14 mouse cellular contexts compared by ENCODE assay signal in the genomic region with DNA sequence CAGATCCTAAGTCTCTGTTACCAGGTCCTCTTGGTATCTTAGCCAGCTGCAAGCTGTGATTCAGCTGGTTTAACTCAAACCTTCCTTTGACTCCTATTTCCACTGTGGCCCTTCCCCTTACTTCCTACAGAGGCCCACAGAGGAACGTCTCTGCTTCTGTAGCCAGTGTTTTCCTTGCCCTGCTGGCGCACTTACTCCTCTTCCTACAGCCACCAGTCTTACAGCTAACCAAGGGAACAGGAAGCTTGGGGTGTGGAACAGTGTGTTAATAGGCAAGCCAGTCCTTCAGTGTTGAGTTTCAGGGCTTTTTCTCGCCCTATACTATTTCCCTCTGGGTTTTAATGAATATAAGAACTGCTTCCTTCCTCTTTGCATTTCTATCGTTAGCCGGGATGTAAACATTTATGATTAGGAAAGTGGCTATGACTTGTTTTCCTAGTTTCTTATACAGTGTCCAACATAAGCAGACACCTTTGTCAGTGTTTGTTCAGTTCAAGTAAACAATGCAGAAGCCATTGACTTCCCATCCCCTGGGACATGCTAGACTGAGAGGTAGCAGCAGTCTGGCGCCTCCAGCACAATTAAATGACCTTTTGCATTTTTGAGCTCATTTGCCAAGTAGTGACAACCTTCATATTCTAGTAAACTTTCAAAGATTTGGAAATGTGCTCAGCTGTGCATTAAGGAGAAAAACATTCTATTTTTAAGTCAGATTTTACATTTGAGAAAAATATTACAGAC. TPM values are rescaled to one million over a fixed set of nuclear protein-coding genes. Genes with fewer than 3 reads are reported as not detected.
DNase-seq lines count a peak whose midpoint lies in the region; ATAC-seq lines count a peak whose summit lies in the region.
"Had no signal": no experiment of that assay in that cellular context is flagged by ENCODE, and none has a peak within 500 bp of the region (broad histone marks: within the 10 kb centered on the region; RNA-seq: fewer than 3 reads in every experiment).

No protein-coding gene starts in this region.

- 59% methylated on average over 6 of the region's 6 CpGs for WGBS in limb, embryonic 12.5 days
- 71% methylated on average over 6 of the region's 6 CpGs for WGBS in limb, embryonic 10.5 days

- peak overlapping the region; percentile 50; the same call in 1 of the 2 replicates for H3K27ac ChIP-seq in limb, embryonic 12.5 days
- H3K27ac ChIP-seq in limb, embryonic 10.5 days = no peak overlapping the region
- H3K27ac ChIP-seq: lung, embryonic 15.5 days; midbrain, embryonic 15.5 days had no signal

- H3K4me1 ChIP-seq in limb, embryonic 12.5 days (replicated peaks) = peaks cover 11% of the 10 kb centered on the region
- no peaks in the 10 kb centered on the region; the same call in 1 of the 2 replicates for H3K4me1 ChIP-seq in limb, embryonic 10.5 days
- H3K4me1 ChIP-seq: lung, embryonic 15.5 days; midbrain, embryonic 15.5 days had no signal

- no peaks in the 10 kb centered on the region for H3K9me3 ChIP-seq in limb, embryonic 12.5 days
- H3K9me3 ChIP-seq in limb, embryonic 10.5 days (replicated peaks) = no peaks in the 10 kb centered on the region
- H3K9me3 ChIP-seq: lung, embryonic 15.5 days; midbrain, embryonic 15.5 days had no signal

- no peak for DNase-seq in limb, embryonic 10.5 days (ENCODE audit: low spot score)
- DNase-seq in heart, adult 11 months = peak; percentile 96
- peak; percentile 23 to 28 for DNase-seq in heart, postnatal 14 days
- no peak for DNase-seq in right cerebral cortex, postnatal 10 days (ENCODE audit: low spot score in 2 of 2)
- DNase-seq in T-cell, adult 2 months (ENCODE audit: low spot score) = no peak
- no peak for DNase-seq in spleen, postnatal 10 days (ENCODE audit: low spot score in 2 of 2)
- DNase-seq: adrenal gland, postnatal 14 days; cerebellum, adult 9-10 months had no signal

- peaks cover 78% of the 10 kb centered on the region for H3K36me3 ChIP-seq in limb, embryonic 12.5 days
- peaks cover 61% of the 10 kb centered on the region for H3K36me3 ChIP-seq in limb, embryonic 10.5 days

- intact Hi-C loops in heart, postnatal 14 days (cut with DNase I) = no loop called here

- no peak overlapping the region for H3K4me3 ChIP-seq in limb, embryonic 12.5 days (replicated peaks)
- H3K4me3 ChIP-seq in limb, embryonic 10.5 days = no peak overlapping the region
- H3K4me3 ChIP-seq: lung, embryonic 15.5 days; midbrain, embryonic 15.5 days had no signal

- no peaks in the 10 kb centered on the region for H3K27me3 ChIP-seq in limb, embryonic 12.5 days
- H3K27me3 ChIP-seq in limb, embryonic 10.5 days (ENCODE audit: low read depth, poor library complexity, severe bottlenecking) = no peaks in the 10 kb centered on the region
- H3K27me3 ChIP-seq: lung, embryonic 15.5 days; midbrain, embryonic 15.5 days; Patski had no signal

- no peak overlapping the region for H3K9ac ChIP-seq in limb, embryonic 12.5 days (replicated peaks)
- H3K9ac ChIP-seq: lung, embryonic 15.5 days; midbrain, embryonic 15.5 days had no signal

- H3K4me2 ChIP-seq in limb, embryonic 12.5 days = no peak overlapping the region
- H3K4me2 ChIP-seq: lung, embryonic 15.5 days; midbrain, embryonic 15.5 days had no signal

- ATAC-seq in limb, embryonic 12.5 days (ENCODE audit: insufficient number of reproducible peaks, insufficient read depth, low FRiP score, low TSS enrichment, low read depth) = no peak
- 0 out of 2 replicates have a peak, but pooled peaks have one; percentile 26 for ATAC-seq in neutrophil, adult 5-6 weeks (ENCODE audit: extremely low read depth, insufficient number of reproducible peaks, low FRiP score, poor library complexity, severe bottlenecking)
- ATAC-seq: CD4-positive, CD25-positive, alpha-beta regulatory T cell, adult 4 months; midbrain, embryonic 15.5 days; Patski had no signal

RNA-seq across cellular contexts. Expression of a gene that starts 25.7 kb away (rescaled TPM):
- polyA plus RNA-seq in limb, embryonic 12.5 days (2016; fragmentation: Nextera tagmentation; extraction: Ambion mirVana) = 6.8 and 8.3 TPM in 2 replicates
- 1.8 and 4.6 TPM in 2 replicates for polyA plus RNA-seq in limb, embryonic 10.5 days (2016; fragmentation: Nextera tagmentation; extraction: Ambion mirVana)
- total RNA-seq in heart, postnatal 14 days (2021) = 1 to 10 TPM; 1.4 to 2.5 TPM
- 0.93 TPM in 1 of 2 replicates, not detected in the other for total RNA-seq in neutrophil, adult 5-6 weeks (2017)

RNA-seq across cellular contexts. Expression of a gene that starts 45.4 kb away (rescaled TPM):
- 21.8 and 22.6 TPM in 2 replicates for polyA plus RNA-seq in limb, embryonic 12.5 days (2016; fragmentation: Nextera tagmentation; extraction: Ambion mirVana)
- 20.0 and 24.6 TPM in 2 replicates for polyA plus RNA-seq in limb, embryonic 10.5 days (2016; fragmentation: Nextera tagmentation; extraction: Ambion mirVana)
- total RNA-seq in heart, postnatal 14 days (2021) = 10 to 100 TPM; 14.9 to 15.8 TPM
- 11.8 and 13.4 TPM in 2 replicates for total RNA-seq in neutrophil, adult 5-6 weeks (2017)

Comparison
In these comparisons a context has a peak if more than half of its experiments do, and no peak if none do; other contexts are left out.
1. DNase-seq: peak in heart, adult 11 months (single experiment) and heart, postnatal 14 days (2 of 2); none in limb, embryonic 10.5 days (single experiment), right cerebral cortex, postnatal 10 days (0 of 2), T-cell, adult 2 months (single experiment) and spleen, postnatal 10 days (0 of 2).